Mouse (Mus musculus) ovary, postnatal 14 days (tissue): ENCODE results near the gene Lnpk.

ENCODE experiments used
- DNase-seq: peaks from one replicate; pipeline ENCODE4 v3.0.0; 2022; ENCODE audit warnings: low spot score

Lnpk gene

GRCm38 (mm10) chr2:74490186-74490585, 89.0 kb downstream of the Lnpk start:
- no peak for DNase-seq

- no peak for DNase-seq
Measured at GRCm38 (mm10) chr2:74488443-74488842, 90.8 kb downstream of the Lnpk start.

GRCm38 (mm10) chr2:74482651-74483050, 96.6 kb downstream of the Lnpk start:
- DNase-seq: no peak

GRCm38 (mm10) chr2:74482086-74482485, 97.1 kb downstream of the Lnpk start:
- no peak for DNase-seq
